Mouse (Mus musculus): ENCODE measurements around the gene Nedd1.

The Nedd1 gene

GRCm38 (mm10) chr10:92721771-92722619 is at the start of gene Nedd1:
Gene Nedd1 (minus strand): TSS chr10:92722420.
- DNase-seq (ENCODE audit: low spot score), result peak; percentile 95

- no peak for DNase-seq (ENCODE audit: low spot score)
These were observed 32.1 kb upstream of the Nedd1 start for GRCm38 (mm10) chr10:92754359-92754758.

- DNase-seq (ENCODE audit: low spot score), result no peak
These were observed 8.1 kb upstream of the Nedd1 start for GRCm38 (mm10) chr10:92730339-92730738.

GRCm38 (mm10) chr10:92728723-92729122 is 6.5 kb upstream of the Nedd1 start:
- no peak for DNase-seq (ENCODE audit: low spot score)

GRCm38 (mm10) chr10:92722620-92722988 is 384 bp upstream of the Nedd1 start:
- DNase-seq (ENCODE audit: low spot score), result no peak

GRCm38 (mm10) chr10:92699032-92699431 is 23.2 kb downstream of the Nedd1 start:
- no peak for DNase-seq (ENCODE audit: low spot score)

GRCm38 (mm10) chr10:92675056-92675455 is 47.2 kb downstream of the Nedd1 start:
- DNase-seq (ENCODE audit: low spot score), result no peak

GRCm38 (mm10) chr10:92671906-92672305 is 50.3 kb downstream of the Nedd1 start:
- DNase-seq (ENCODE audit: low spot score), result no peak

- DNase-seq (ENCODE audit: low spot score), result no peak
These were observed 56.9 kb downstream of the Nedd1 start for GRCm38 (mm10) chr10:92665287-92665686.

GRCm38 (mm10) chr10:92653266-92653665 is 69.0 kb downstream of the Nedd1 start:
- no peak for DNase-seq (ENCODE audit: low spot score)

- DNase-seq (ENCODE audit: low spot score), result no peak
These were observed 69.8 kb downstream of the Nedd1 start for GRCm38 (mm10) chr10:92652399-92652920.

- no peak for DNase-seq (ENCODE audit: low spot score)
These were observed 71.0 kb downstream of the Nedd1 start for GRCm38 (mm10) chr10:92651266-92651665.

GRCm38 (mm10) chr10:92649096-92649495 is 73.1 kb downstream of the Nedd1 start:
- no peak for DNase-seq (ENCODE audit: low spot score)

GRCm38 (mm10) chr10:92647691-92648090 is 74.5 kb downstream of the Nedd1 start:
- DNase-seq (ENCODE audit: low spot score), result no peak

GRCm38 (mm10) chr10:92643995-92644394 is 78.2 kb downstream of the Nedd1 start:
- no peak for DNase-seq (ENCODE audit: low spot score)

GRCm38 (mm10) chr10:92641032-92641431 is 81.2 kb downstream of the Nedd1 start:
- DNase-seq (ENCODE audit: low spot score), result no peak
